Mouse (Mus musculus): ENCODE measurements at regions not wholly inside any gene's neighbourhood (a gene's known extent, or its start where the extent isn't known, plus 50 kb on each side); places are given as distances from the start of the nearest gene placed in this dataset.

- no peaks in the 10 kb centered on the region for H3K4me1 ChIP-seq (replicated peaks; ENCODE audit: control insufficient read depth, insufficient read depth)
- H3K27me3 ChIP-seq (ENCODE audit: control insufficient read depth, insufficient read depth, low read length), result no peaks in the 10 kb centered on the region
- H3K4me3 ChIP-seq (ENCODE audit: low read depth, low read length), result no peak overlapping the region
- ATAC-seq (ENCODE audit: low FRiP score, low TSS enrichment) (no peak), DNase-seq (ENCODE audit: low spot score) (no peak)
- TF ChIP-seq EP300 (optimal IDR thresholded peaks at IDR 0.05), result no peak
- TF ChIP-seq CTCF (IDR thresholded peaks at IDR 0.05; ENCODE audit: low read depth), result no peak
- no peak overlapping the region for H3K4me2 ChIP-seq (replicated peaks; ENCODE audit: low read depth)
- H3K36me3 ChIP-seq (ENCODE audit: control insufficient read depth, insufficient read depth, low read length), result no peaks in the 10 kb centered on the region
- no peaks in the 10 kb centered on the region for H3K9me3 ChIP-seq (ENCODE audit: control insufficient read depth, low read length)
- no peak overlapping the region for H3K9ac ChIP-seq (ENCODE audit: low read length)
- H3K27ac ChIP-seq (replicated peaks), result no peak overlapping the region
- 86% methylated on average over 6 of the region's 6 CpGs for WGBS
Observed at GRCm38 (mm10) chr1:52330496-52330895, 97.5 kb upstream of the Gls start.

DNA sequence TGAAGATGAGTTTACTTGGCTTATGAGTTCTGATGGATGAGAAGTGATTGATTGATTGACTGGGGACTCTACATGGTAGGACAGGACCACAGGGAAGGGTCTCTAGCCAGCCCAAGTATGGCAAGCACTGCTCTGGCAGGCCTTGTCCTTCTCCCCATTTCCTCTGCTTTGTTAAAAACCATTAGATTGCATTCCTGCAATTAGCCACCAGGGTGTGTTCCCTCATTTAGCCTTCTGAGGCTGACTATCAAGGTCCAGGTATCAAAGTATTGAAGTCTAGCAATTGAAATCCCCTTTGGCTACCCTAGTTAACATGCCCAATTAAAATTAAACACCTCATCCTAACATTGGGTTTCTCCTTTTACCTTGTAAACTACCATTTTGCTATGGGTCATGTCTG is 95.5 kb upstream of the Gls start:
- no peak overlapping the region for H3K27ac ChIP-seq (replicated peaks)
- H3K4me1 ChIP-seq (replicated peaks; ENCODE audit: control insufficient read depth, insufficient read depth), result no peaks in the 10 kb centered on the region
- no peak overlapping the region for H3K4me2 ChIP-seq (replicated peaks; ENCODE audit: low read depth)
- H3K36me3 ChIP-seq (ENCODE audit: control insufficient read depth, insufficient read depth, low read length), result no peaks in the 10 kb centered on the region
- H3K9ac ChIP-seq (ENCODE audit: low read length), result no peak overlapping the region
- H3K9me3 ChIP-seq (ENCODE audit: control insufficient read depth, low read length), result no peaks in the 10 kb centered on the region
- H3K27me3 ChIP-seq (ENCODE audit: control insufficient read depth, insufficient read depth, low read length), result no peaks in the 10 kb centered on the region
- no peak for ATAC-seq (ENCODE audit: low FRiP score, low TSS enrichment)
- TF ChIP-seq EP300 (optimal IDR thresholded peaks at IDR 0.05) (no peak), CTCF (IDR thresholded peaks at IDR 0.05; ENCODE audit: low read depth) (peak; percentile 43)
- no peak overlapping the region for H3K4me3 ChIP-seq (ENCODE audit: low read depth, low read length)
- DNase-seq (ENCODE audit: low spot score), result no peak

DNA sequence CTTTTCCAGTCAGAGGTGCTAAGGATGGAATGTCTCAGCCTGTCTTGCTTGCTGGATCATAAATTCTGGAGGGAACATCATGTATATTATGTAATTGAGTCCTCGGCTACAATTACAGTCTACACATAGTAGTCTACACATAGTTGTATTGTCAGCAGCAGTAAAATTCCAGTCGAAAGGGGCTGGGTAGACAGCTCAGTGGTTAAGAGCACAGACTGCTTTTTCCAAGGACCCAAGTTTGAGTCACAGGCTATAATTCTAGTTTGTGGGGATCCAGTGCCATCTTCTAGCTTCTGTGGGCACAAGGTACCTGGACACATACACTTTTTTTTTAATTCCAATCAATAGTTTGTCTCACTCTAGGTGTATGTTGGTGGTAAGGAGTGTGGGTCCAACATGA is 91.3 kb upstream of the Gls start:
- no peaks in the 10 kb centered on the region for H3K9me3 ChIP-seq (ENCODE audit: control insufficient read depth, low read length)
- no peaks in the 10 kb centered on the region for H3K36me3 ChIP-seq (ENCODE audit: control insufficient read depth, insufficient read depth, low read length)
- no peak overlapping the region for H3K4me2 ChIP-seq (replicated peaks; ENCODE audit: low read depth)
- H3K27me3 ChIP-seq (ENCODE audit: control insufficient read depth, insufficient read depth, low read length), result no peaks in the 10 kb centered on the region
- ATAC-seq (ENCODE audit: low FRiP score, low TSS enrichment) (no peak), DNase-seq (ENCODE audit: low spot score) (no peak)
- H3K4me3 ChIP-seq (ENCODE audit: low read depth, low read length), result no peak overlapping the region
- 80% methylated on average over 2 of the region's 2 CpGs for WGBS
- no peaks in the 10 kb centered on the region for H3K4me1 ChIP-seq (replicated peaks; ENCODE audit: control insufficient read depth, insufficient read depth)
- H3K9ac ChIP-seq (ENCODE audit: low read length), result no peak overlapping the region
- TF ChIP-seq EP300 (optimal IDR thresholded peaks at IDR 0.05) (no peak), CTCF (IDR thresholded peaks at IDR 0.05; ENCODE audit: low read depth) (no peak)
- H3K27ac ChIP-seq (replicated peaks), result no peak overlapping the region

- H3K4me3 ChIP-seq (ENCODE audit: low read depth, low read length), result no peak overlapping the region
- TF ChIP-seq CTCF (IDR thresholded peaks at IDR 0.05; ENCODE audit: low read depth) (no peak), EP300 (optimal IDR thresholded peaks at IDR 0.05) (no peak)
- no peak overlapping the region for H3K9ac ChIP-seq (ENCODE audit: low read length)
- ATAC-seq (ENCODE audit: low FRiP score, low TSS enrichment) (no peak), DNase-seq (ENCODE audit: low spot score) (no peak)
- H3K9me3 ChIP-seq (ENCODE audit: control insufficient read depth, low read length), result no peaks in the 10 kb centered on the region
- H3K36me3 ChIP-seq (ENCODE audit: control insufficient read depth, insufficient read depth, low read length), result no peaks in the 10 kb centered on the region
- WGBS, result 75% methylated on average over 3 of the region's 3 CpGs
- no peaks in the 10 kb centered on the region for H3K4me1 ChIP-seq (replicated peaks; ENCODE audit: control insufficient read depth, insufficient read depth)
- H3K27ac ChIP-seq (replicated peaks), result no peak overlapping the region
- H3K4me2 ChIP-seq (replicated peaks; ENCODE audit: low read depth), result no peak overlapping the region
- H3K27me3 ChIP-seq (ENCODE audit: control insufficient read depth, insufficient read depth, low read length), result no peaks in the 10 kb centered on the region
Observed at GRCm38 (mm10) chr1:52312076-52312633, 79.1 kb upstream of the Gls start.

DNA sequence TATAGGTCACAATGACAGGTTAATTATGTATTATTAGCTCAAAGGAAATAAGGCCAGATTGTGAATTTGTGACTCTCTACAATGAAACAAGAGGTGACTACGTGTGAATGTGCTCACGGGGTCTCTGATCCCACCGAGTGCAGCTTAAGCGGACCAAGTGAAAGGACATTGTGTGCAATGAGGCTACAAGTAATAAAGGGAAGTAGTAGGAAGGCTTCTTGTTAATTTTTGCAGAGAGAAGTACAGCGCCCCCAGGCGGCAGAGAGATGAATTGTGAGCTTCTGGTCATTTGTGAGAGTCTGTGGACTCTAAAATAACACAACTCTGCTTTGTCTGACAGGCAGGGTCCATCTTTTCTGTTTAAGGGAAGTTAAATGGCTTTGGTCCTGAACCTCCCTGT is 73.9 kb upstream of the Gls start:
- DNase-seq (ENCODE audit: low spot score) (peak; percentile 28), ATAC-seq (ENCODE audit: low FRiP score, low TSS enrichment) (no peak)
- 67% methylated on average over 6 of the region's 6 CpGs for WGBS
- no peaks in the 10 kb centered on the region for H3K9me3 ChIP-seq (ENCODE audit: control insufficient read depth, low read length)
- H3K36me3 ChIP-seq (ENCODE audit: control insufficient read depth, insufficient read depth, low read length), result no peaks in the 10 kb centered on the region
- no peak for TF ChIP-seq EP300 (optimal IDR thresholded peaks at IDR 0.05)
- peak; percentile 52 for TF ChIP-seq CTCF (IDR thresholded peaks at IDR 0.05; ENCODE audit: low read depth)
- no peak overlapping the region for H3K4me3 ChIP-seq (ENCODE audit: low read depth, low read length)
- no peaks in the 10 kb centered on the region for H3K4me1 ChIP-seq (replicated peaks; ENCODE audit: control insufficient read depth, insufficient read depth)
- no peak overlapping the region for H3K4me2 ChIP-seq (replicated peaks; ENCODE audit: low read depth)
- H3K27ac ChIP-seq (replicated peaks), result no peak overlapping the region
- no peaks in the 10 kb centered on the region for H3K27me3 ChIP-seq (ENCODE audit: control insufficient read depth, insufficient read depth, low read length)
- H3K9ac ChIP-seq (ENCODE audit: low read length), result no peak overlapping the region

DNA sequence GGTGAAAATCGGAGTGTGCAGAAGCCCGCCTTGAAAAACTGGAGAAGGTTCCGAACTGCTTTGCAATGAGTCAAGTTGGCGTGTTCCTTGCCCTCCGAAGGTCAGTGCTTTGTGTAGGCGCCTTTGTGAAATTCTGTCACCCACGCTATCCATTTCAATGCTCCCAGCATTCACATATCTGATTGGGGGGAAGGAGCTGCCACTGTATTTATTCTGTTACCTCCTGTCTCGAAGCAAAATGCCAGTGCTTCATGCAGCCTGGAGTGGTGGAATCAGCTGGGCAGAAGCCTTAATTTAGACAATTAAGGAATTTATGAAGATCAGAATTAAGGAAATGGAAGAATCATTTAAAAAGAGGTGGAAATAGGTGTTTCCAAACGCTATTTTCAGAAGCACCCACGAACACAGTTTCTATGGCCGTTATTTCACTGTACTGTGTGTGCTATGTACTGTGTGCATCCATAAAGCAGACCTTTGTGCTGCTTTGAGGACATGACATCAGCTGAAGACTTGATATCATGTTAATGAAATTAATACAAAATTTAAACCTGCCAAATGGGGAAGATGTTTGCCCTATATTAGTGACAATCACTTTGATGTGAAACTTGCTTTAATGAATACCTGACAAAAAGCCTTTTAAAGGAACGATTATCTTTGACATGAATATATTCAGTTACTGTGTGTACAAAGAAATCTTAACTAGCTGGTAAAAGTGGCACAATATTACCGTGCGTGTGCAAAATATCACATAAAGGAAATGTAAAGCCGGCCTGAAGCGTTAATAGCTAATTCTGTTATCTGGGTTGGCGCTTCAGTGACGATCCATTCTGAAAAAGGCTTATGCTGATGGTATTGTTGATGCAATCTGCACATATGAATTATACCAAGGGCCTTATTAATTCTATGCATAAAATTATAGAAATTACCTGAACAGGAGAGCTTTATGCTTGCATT is 72.9 kb upstream of the Gls start:
- Histone ChIP-seq H3K27ac (replicated peaks) (no peak overlapping the region), H3K9me3 (ENCODE audit: control insufficient read depth, low read length) (no peaks in the 10 kb centered on the region), H3K27me3 (ENCODE audit: control insufficient read depth, insufficient read depth, low read length) (no peaks in the 10 kb centered on the region), H3K9ac (ENCODE audit: low read length) (no peak overlapping the region), H3K36me3 (ENCODE audit: control insufficient read depth, insufficient read depth, low read length) (no peaks in the 10 kb centered on the region), H3K4me1 (replicated peaks; ENCODE audit: control insufficient read depth, insufficient read depth) (no peaks in the 10 kb centered on the region), H3K4me3 (ENCODE audit: low read depth, low read length) (no peak overlapping the region), H3K4me2 (replicated peaks; ENCODE audit: low read depth) (no peak overlapping the region)
- 79% methylated on average over 18 of the region's 18 CpGs for WGBS
- TF ChIP-seq EP300 (optimal IDR thresholded peaks at IDR 0.05) (no peak), CTCF (IDR thresholded peaks at IDR 0.05; ENCODE audit: low read depth) (no peak)
- no peak for DNase-seq (ENCODE audit: low spot score)
- no peak for ATAC-seq (ENCODE audit: low FRiP score, low TSS enrichment)
